Mouse (Mus musculus) gastrocnemius, adult 2 months (tissue): Measurements from ENCODE around the gene Bcor. TPM values are rescaled to one million over a fixed set of nuclear protein-coding genes. Genes with fewer than 3 reads are reported as not detected.

Source experiments
- DNase-seq: peaks from one replicate; pipeline ENCODE4 v3.0.0; 2022
- H3K27ac ChIP-seq: fragments of 200-600 bp; 2 replicates; pipeline ENCODE4 v1.8.1; 2022; ENCODE audit warnings: mild to moderate bottlenecking
- H3K4me3 ChIP-seq: fragments of 200-600 bp; 2 replicates; pipeline ENCODE4 v1.8.1; 2022; ENCODE audit warnings: mild to moderate bottlenecking, moderate library complexity
- CTCF ChIP-seq: fragments of 200-600 bp; IDR thresholded peaks from 2 replicates; pipeline ENCODE4 v1.8.1; 2022; ENCODE audit warnings: antibody characterized with exemption, mild to moderate bottlenecking, moderate library complexity
- intact Hi-C: fragments of 180-260 bp; cut with DNase I; formaldehyde crosslinking; loops from one replicate; pipeline ENCODE4 v1.15.1; 2025
- total RNA-seq, 2 experiments: library from RNA; stranded (reverse); gene quantifications; 2 replicates each; pipeline ENCODE4 v1.2.3; 2021

The Bcor gene
- total RNA-seq, 2 experiments from 2014 or later = 14.9 to 17.1 TPM

GRCm38 (mm10) chrX:12079309-12080094 lies 80.7 kb downstream of the Bcor start:
- TF ChIP-seq CTCF = no peak
- peak; percentile 57 for DNase-seq
- intact Hi-C loops = loop anchor here (5.0 to 10.0 kb wide), 7 partner anchors 72 to 447 kb away; no protein-coding TSS in a partner anchor

GRCm38 (mm10) chrX:12079059-12079308 lies 81.2 kb downstream of the Bcor start:
- peak; percentile 23 for DNase-seq
- intact Hi-C loops = loop anchor here (5.0 to 10.0 kb wide), 6 partner anchors 72 to 447 kb away; no protein-coding TSS in a partner anchor
- TF ChIP-seq CTCF = no peak
- peak overlapping the region; percentile 93 for H3K27ac ChIP-seq
- peak overlapping the region; percentile 88 for H3K4me3 ChIP-seq

More at GRCm38 (mm10) chrX:12079309-12080094, 80.7 kb downstream of the Bcor start:
- Histone ChIP-seq H3K4me3 (peak overlapping the region; percentile 88), H3K27ac (peak overlapping the region; percentile 93)

GRCm38 (mm10) chrX:12078195-12079058 lies 81.7 kb downstream of the Bcor start:
- peak; percentile 76 for DNase-seq
- Histone ChIP-seq H3K27ac (peak overlapping the region; percentile 93), H3K4me3 (peak overlapping the region; percentile 88)
- intact Hi-C loops = loop anchor here (5.0 to 10.0 kb wide), 6 partner anchors 71 to 446 kb away; no protein-coding TSS in a partner anchor
- TF ChIP-seq CTCF = no peak

GRCm38 (mm10) chrX:12077601-12077980 lies 82.6 kb downstream of the Bcor start:
- Histone ChIP-seq H3K27ac (peak overlapping the region; percentile 93), H3K4me3 (peak overlapping the region; percentile 88)
- DNase-seq = no peak
- intact Hi-C loops = loop anchor here (5.0 to 10.0 kb wide), 6 partner anchors 70 to 445 kb away; no protein-coding TSS in a partner anchor
- no peak for TF ChIP-seq CTCF

GRCm38 (mm10) chrX:12076763-12077600 lies 83.2 kb downstream of the Bcor start:
- TF ChIP-seq CTCF = no peak
- Histone ChIP-seq H3K4me3 (peak overlapping the region; percentile 88), H3K27ac (peak overlapping the region; percentile 93)
- intact Hi-C loops = loop anchor here (5.0 to 10.0 kb wide), 6 partner anchors 70 to 445 kb away; no protein-coding TSS in a partner anchor
- peak; percentile 79 for DNase-seq

GRCm38 (mm10) chrX:12072721-12073120 lies 87.4 kb downstream of the Bcor start:
- H3K4me3 ChIP-seq = no peak overlapping the region
- TF ChIP-seq CTCF = no peak
- DNase-seq = peak; percentile 49
- intact Hi-C loops = loop anchor here (10.0 kb wide), 3 partner anchors 178 to 268 kb away; no protein-coding TSS in a partner anchor
- no peak overlapping the region for H3K27ac ChIP-seq

GRCm38 (mm10) chrX:12068978-12069724 lies 91.0 kb downstream of the Bcor start:
- TF ChIP-seq CTCF = no peak
- DNase-seq = no peak
- intact Hi-C loops = no loop called here
- no peak overlapping the region for H3K27ac ChIP-seq
- H3K4me3 ChIP-seq = no peak overlapping the region

- TF ChIP-seq CTCF = no peak
- Histone ChIP-seq H3K27ac (no peak overlapping the region), H3K4me3 (no peak overlapping the region)
- intact Hi-C loops = no loop called here
- DNase-seq = no peak
Measured at GRCm38 (mm10) chrX:12067851-12068510, 92.2 kb downstream of the Bcor start.

GRCm38 (mm10) chrX:12067031-12067430 lies 93.1 kb downstream of the Bcor start:
- no peak for TF ChIP-seq CTCF
- Histone ChIP-seq H3K27ac (no peak overlapping the region), H3K4me3 (no peak overlapping the region)
- intact Hi-C loops = no loop called here
- DNase-seq = no peak

- no peak for TF ChIP-seq CTCF
- intact Hi-C loops = no loop called here
- H3K27ac ChIP-seq = no peak overlapping the region
Measured at GRCm38 (mm10) chrX:12065782-12066181, 94.4 kb downstream of the Bcor start.

GRCm38 (mm10) chrX:12062932-12063260 lies 97.3 kb downstream of the Bcor start:
- no peak for DNase-seq
- Histone ChIP-seq H3K27ac (no peak overlapping the region), H3K4me3 (no peak overlapping the region)
- intact Hi-C loops = no loop called here
- no peak for TF ChIP-seq CTCF

More at GRCm38 (mm10) chrX:12065782-12066181, 94.4 kb downstream of the Bcor start:
- no peak for DNase-seq
- no peak overlapping the region for H3K4me3 ChIP-seq
